Mouse (Mus musculus): ENCODE data around the gene Vrk1. TPM values are rescaled to one million over a fixed set of nuclear protein-coding genes. Genes with fewer than 3 reads are reported as not detected.

Vrk1 gene
- total RNA-seq, 2 experiments from 2014 or later, result 10.3 TPM

GRCm38 (mm10) chr12:106032361-106032760 is 22.3 kb downstream of the Vrk1 start:
- intact Hi-C loops (cut with DNase I), result no loop called here
- no peak for DNase-seq

GRCm38 (mm10) chr12:106034267-106034666 is 24.2 kb downstream of the Vrk1 start:
- intact Hi-C loops (cut with DNase I), result no loop called here
- no peak for DNase-seq

- DNase-seq, result no peak
- intact Hi-C loops (cut with DNase I), result no loop called here
Measured at GRCm38 (mm10) chr12:106034761-106035160, 24.7 kb downstream of the Vrk1 start.

GRCm38 (mm10) chr12:106040259-106040658 is 30.2 kb downstream of the Vrk1 start:
- no peak for DNase-seq
- intact Hi-C loops (cut with DNase I), result no loop called here

GRCm38 (mm10) chr12:106046143-106046795 is 36.2 kb downstream of the Vrk1 start:
- no peak for DNase-seq
- intact Hi-C loops (cut with DNase I), result no loop called here

GRCm38 (mm10) chr12:106052271-106052670 is 42.2 kb downstream of the Vrk1 start:
- intact Hi-C loops (cut with DNase I), result loop anchor here (5.0 kb wide), 1 partner anchor 90 kb away; no protein-coding TSS in a partner anchor
- no peak for DNase-seq

GRCm38 (mm10) chr12:106055799-106056198 is 45.8 kb downstream of the Vrk1 start:
- intact Hi-C loops (cut with DNase I), result loop anchor here (2.0 to 5.0 kb wide), 2 partner anchors 48 to 201 kb away; no protein-coding TSS in a partner anchor
- DNase-seq, result peak; percentile 80 to 88

- no peak for DNase-seq
- intact Hi-C loops (cut with DNase I), result loop anchor here (5.0 kb wide), 1 partner anchor 53 kb away; no protein-coding TSS in a partner anchor
Measured at GRCm38 (mm10) chr12:106059873-106060573, 50.0 kb downstream of the Vrk1 start.

- intact Hi-C loops (cut with DNase I), result no loop called here
- no peak for DNase-seq
Measured at GRCm38 (mm10) chr12:106070434-106071155, 60.6 kb downstream of the Vrk1 start.

- DNase-seq, result no peak
- intact Hi-C loops (cut with DNase I), result no loop called here
Measured at GRCm38 (mm10) chr12:106071575-106072166, 61.6 kb downstream of the Vrk1 start.

GRCm38 (mm10) chr12:106074371-106075155 is 64.5 kb downstream of the Vrk1 start:
- no peak for DNase-seq
- intact Hi-C loops (cut with DNase I), result no loop called here

GRCm38 (mm10) chr12:106076131-106076530 is 66.1 kb downstream of the Vrk1 start:
- intact Hi-C loops (cut with DNase I), result no loop called here

GRCm38 (mm10) chr12:106080511-106080910 is 70.5 kb downstream of the Vrk1 start:
- intact Hi-C loops (cut with DNase I), result no loop called here
- no peak for DNase-seq

More at GRCm38 (mm10) chr12:106076131-106076530, 66.1 kb downstream of the Vrk1 start:
- DNase-seq, result no peak

- no peak for DNase-seq
- intact Hi-C loops (cut with DNase I), result no loop called here
Measured at GRCm38 (mm10) chr12:106080945-106081747, 71.1 kb downstream of the Vrk1 start.

- DNase-seq, result no peak
- intact Hi-C loops (cut with DNase I), result no loop called here
Measured at GRCm38 (mm10) chr12:106081748-106082140, 71.7 kb downstream of the Vrk1 start.

- no peak for DNase-seq
- intact Hi-C loops (cut with DNase I), result no loop called here
Measured at GRCm38 (mm10) chr12:106082191-106082957, 72.3 kb downstream of the Vrk1 start.

GRCm38 (mm10) chr12:106082958-106083381 is 72.9 kb downstream of the Vrk1 start:
- intact Hi-C loops (cut with DNase I), result no loop called here
- DNase-seq, result no peak

- DNase-seq, result no peak
- intact Hi-C loops (cut with DNase I), result no loop called here
Measured at GRCm38 (mm10) chr12:106084126-106084525, 74.1 kb downstream of the Vrk1 start.
